Mouse (Mus musculus) liver, embryonic 14.5 days (tissue): ENCODE measurements at regions not wholly inside any gene's neighbourhood (a gene's known extent, or its start where the extent isn't known, plus 50 kb on each side); places are given as distances from the start of the nearest gene placed in this dataset.

ENCODE experiments used
- CTCF ChIP-seq: IDR thresholded peaks from 2 replicates; pipeline ENCODE4 v1.5.1; 2016; ENCODE audit warnings: antibody characterized with exemption, low read depth, control low read depth
- EP300 ChIP-seq: IDR thresholded peaks from 2 replicates; pipeline ENCODE4 v1.6.1; 2016; ENCODE audit warnings: antibody characterized with exemption, low read depth

DNA sequence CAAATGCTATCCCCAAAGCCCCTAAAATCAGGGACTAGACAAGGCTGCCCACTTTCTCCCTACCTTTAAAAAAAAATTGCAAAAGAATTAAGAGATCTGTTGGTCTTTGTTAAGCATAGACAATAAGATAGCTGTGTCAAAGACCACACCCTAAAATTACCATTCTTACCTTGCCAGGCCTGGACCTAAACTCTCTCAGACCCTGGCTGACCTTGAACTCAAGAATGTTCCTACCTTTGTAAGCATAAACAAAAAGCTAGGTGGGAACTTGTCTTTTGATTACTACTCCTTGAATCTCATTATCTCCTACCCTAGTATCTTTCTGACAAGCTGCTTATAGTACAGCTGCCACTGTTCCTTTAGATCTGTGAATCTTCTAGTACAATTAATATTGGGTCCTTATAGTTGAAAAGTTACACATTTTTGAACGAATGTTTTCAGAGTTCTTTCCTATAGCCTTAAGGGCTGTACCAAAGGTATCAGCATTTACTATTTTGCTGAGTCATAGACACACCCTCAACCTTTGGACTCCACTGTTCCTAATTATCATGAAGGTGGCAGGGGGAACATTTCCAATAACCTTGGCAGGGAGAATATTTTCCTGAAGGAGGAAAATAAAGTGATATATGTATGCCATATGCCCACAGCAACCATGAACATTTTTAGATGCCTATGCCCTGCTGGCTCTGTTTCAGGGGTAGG, 264.5 kb upstream of the Alcam start:
- TF ChIP-seq CTCF (no peak), EP300 (no peak)
